Comparison of ENCODE assay signal across 9 mouse cellular contexts in genomic region chr9:50727171-50727924, GRCm38 (mm10). TPM values are rescaled to one million over a fixed set of nuclear protein-coding genes. Genes with fewer than 3 reads are reported as not detected.
DNase-seq lines count a peak whose midpoint lies in the region; ATAC-seq and TF ChIP-seq lines count a peak whose summit lies in the region.
"Had no signal": no experiment of that assay in that cellular context is flagged by ENCODE, and none has a peak within 500 bp of the region (broad histone marks: within the 10 kb centered on the region; RNA-seq: fewer than 3 reads in every experiment).

No protein-coding gene starts in this region.

- H3K27ac ChIP-seq in ES-E14 (ENCODE audit: insufficient read depth, low read depth, low read length, poor library complexity, severe bottlenecking): peak overlapping the region; percentile 48
- peak overlapping the region; percentile 96 for H3K27ac ChIP-seq in embryonic facial prominence, embryonic 10.5 days (replicated peaks)
- peak overlapping the region; percentile 91 for H3K27ac ChIP-seq in hindbrain, embryonic 13.5 days
- no peak overlapping the region for H3K27ac ChIP-seq in liver, embryonic 14.5 days
- H3K27ac ChIP-seq in small intestine, adult 2 months (ENCODE audit: insufficient read depth, low read depth, low read length): no peak overlapping the region

- no peak for TF ChIP-seq CTCF in liver, embryonic 14.5 days (IDR thresholded peaks at IDR 0.05; ENCODE audit: low read depth)
- no peak for TF ChIP-seq CTCF in small intestine, adult 2 months (IDR thresholded peaks at IDR 0.05; ENCODE audit: extremely low read depth, insufficient read length, insufficient replicate concordance, low read depth, low read length)

- peaks cover 9% of the 10 kb centered on the region; the same call in 1 of the 2 replicates for H3K27me3 ChIP-seq in embryonic facial prominence, embryonic 10.5 days (replicated peaks; ENCODE audit: low read depth, poor library complexity, severe bottlenecking)
- H3K27me3 ChIP-seq in hindbrain, embryonic 13.5 days: no peaks in the 10 kb centered on the region
- peaks cover 10% of the 10 kb centered on the region for H3K27me3 ChIP-seq in liver, embryonic 14.5 days (ENCODE audit: control insufficient read depth, insufficient read depth, low read length)
- H3K27me3 ChIP-seq in small intestine, adult 2 months (ENCODE audit: control insufficient read depth, insufficient read depth, low read length): no peaks in the 10 kb centered on the region

- WGBS in embryonic facial prominence, embryonic 10.5 days: 3% methylated on average over 30 of the region's 30 CpGs
- WGBS in hindbrain, embryonic 13.5 days: 2% methylated on average over 30 of the region's 30 CpGs
- WGBS in liver, embryonic 14.5 days (ENCODE audit: insufficient replicate concordance): 13% methylated on average over 30 of the region's 30 CpGs
- WGBS in small intestine, adult 2 months: 35% methylated on average over 30 of the region's 30 CpGs

- peak; percentile 17 for DNase-seq in gastrocnemius, postnatal 14 days
- DNase-seq in gastrocnemius, adult 8-10 months (ENCODE audit: low spot score in 2 of 2): no peak
- no peak for DNase-seq in ES-E14 (ENCODE audit: low read depth, low spot score)
- DNase-seq in embryonic facial prominence, embryonic 10.5 days (ENCODE audit: low spot score): peak; percentile 68
- no peak for DNase-seq in liver, embryonic 14.5 days (ENCODE audit: low read depth in 3 of 3, low spot score in 3 of 3)
- no peak for DNase-seq in urinary bladder, postnatal 36 days (ENCODE audit: low spot score in 2 of 2)

- TF ChIP-seq POLR2A in small intestine, adult 2 months (IDR thresholded peaks at IDR 0.05; ENCODE audit: low read depth, low read length): no peak

- peak; percentile 19 for ATAC-seq in hindbrain, embryonic 13.5 days (ENCODE audit: low FRiP score)
- no peak for ATAC-seq in liver, embryonic 14.5 days (ENCODE audit: insufficient read depth)

- intact Hi-C loops in gastrocnemius, postnatal 14 days (cut with DNase I; ENCODE audit: low total_unique reads): no loop called here

- peak overlapping the region; percentile 60 to 78 for H3K4me3 ChIP-seq in ES-E14 (ENCODE audit: insufficient read depth in 1 of 2, low read depth in 1 of 2, low read length in 2 of 2, poor library complexity in 1 of 2, severe bottlenecking in 1 of 2)
- H3K4me3 ChIP-seq in embryonic facial prominence, embryonic 10.5 days: peak overlapping the region; percentile 81
- peak overlapping the region; percentile 59 for H3K4me3 ChIP-seq in hindbrain, embryonic 13.5 days
- H3K4me3 ChIP-seq in liver, embryonic 14.5 days (ENCODE audit: insufficient read depth in 1 of 2, low read depth in 2 of 2, low read length in 2 of 2): peak overlapping the region; percentile 31 to 48
- peak overlapping the region; percentile 59 for H3K4me3 ChIP-seq in small intestine, adult 2 months (ENCODE audit: low read depth, low read length)

- no peaks in the 10 kb centered on the region for H3K9me3 ChIP-seq in ES-E14 (ENCODE audit: control insufficient read depth, insufficient read depth, low read depth, low read length)
- no peaks in the 10 kb centered on the region for H3K9me3 ChIP-seq in embryonic facial prominence, embryonic 10.5 days
- no peaks in the 10 kb centered on the region for H3K9me3 ChIP-seq in hindbrain, embryonic 13.5 days
- no peaks in the 10 kb centered on the region for H3K9me3 ChIP-seq in liver, embryonic 14.5 days (ENCODE audit: control insufficient read depth, low read length)

- H3K9ac ChIP-seq in ES-E14 (ENCODE audit: insufficient read depth, low read depth, low read length, poor library complexity, severe bottlenecking): peak overlapping the region; percentile 73
- H3K9ac ChIP-seq in hindbrain, embryonic 13.5 days: peak overlapping the region; percentile 87
- H3K9ac ChIP-seq in liver, embryonic 14.5 days (replicated peaks): no peak overlapping the region

- H3K36me3 ChIP-seq in ES-E14 (ENCODE audit: control insufficient read depth, insufficient read depth, low read length, poor library complexity, severe bottlenecking): no peaks in the 10 kb centered on the region
- H3K36me3 ChIP-seq in embryonic facial prominence, embryonic 10.5 days (replicated peaks): peaks cover 6% of the 10 kb centered on the region
- H3K36me3 ChIP-seq in hindbrain, embryonic 13.5 days: no peaks in the 10 kb centered on the region
- H3K36me3 ChIP-seq in liver, embryonic 14.5 days (replicated peaks; ENCODE audit: control insufficient read depth, insufficient read depth, low read depth): no peaks in the 10 kb centered on the region
- no peaks in the 10 kb centered on the region for H3K36me3 ChIP-seq in small intestine, adult 2 months (ENCODE audit: control insufficient read depth, insufficient read depth, low read length)

- H3K4me1 ChIP-seq in ES-E14 (ENCODE audit: control insufficient read depth in 2 of 2, insufficient read depth in 2 of 2, low read length in 2 of 2, poor library complexity in 1 of 2): peaks cover 0 to 12% of the 10 kb centered on the region in 2 experiments; a peak in 3 of 4 replicates
- H3K4me1 ChIP-seq in embryonic facial prominence, embryonic 10.5 days: peaks cover 66% of the 10 kb centered on the region
- peaks cover 59% of the 10 kb centered on the region for H3K4me1 ChIP-seq in hindbrain, embryonic 13.5 days (replicated peaks)
- H3K4me1 ChIP-seq in liver, embryonic 14.5 days (replicated peaks; ENCODE audit: control insufficient read depth in 2 of 2, insufficient read depth in 2 of 2, low read length in 1 of 2): no peaks in the 10 kb centered on the region
- peaks cover 6% of the 10 kb centered on the region; the same call in 1 of the 2 replicates for H3K4me1 ChIP-seq in small intestine, adult 2 months (ENCODE audit: control insufficient read depth, insufficient read depth, insufficient read length, low read length)

- H3K4me2 ChIP-seq in hindbrain, embryonic 13.5 days: peak overlapping the region; percentile 83
- H3K4me2 ChIP-seq in liver, embryonic 14.5 days (ENCODE audit: low read depth): peak overlapping the region; percentile 62

- in situ Hi-C loops in ES-E14 (cut with MboI; ENCODE audit: low sequenced_read_pairs in 2 of 2, unreplicated experiment in 2 of 2): no loop called here

- no peak for TF ChIP-seq EP300 in liver, embryonic 14.5 days (IDR thresholded peaks at IDR 0.05; ENCODE audit: low read depth)

TF ChIP-seq in ES-E14, 5 proteins besides CTCF, POLR2A, EP300 and RAD21 (continues in another document):
- TF ChIP-seq HCFC1 (IDR thresholded peaks at IDR 0.05; ENCODE audit: borderline replicate concordance, insufficient read depth, low read length) (no peak), CHD2 (IDR thresholded peaks at IDR 0.05; ENCODE audit: low read depth, low read length) (no peak), ZC3H11A (IDR thresholded peaks at IDR 0.05; ENCODE audit: borderline replicate concordance, low read depth, low read length) (no peak), MAFK (IDR thresholded peaks at IDR 0.05; ENCODE audit: insufficient read depth, low read depth, low read length) (no peak)

RNA-seq across cellular contexts. Expression of gene Dixdc1, which starts 12.0 kb away (rescaled TPM):
- total RNA-seq in gastrocnemius, postnatal 14 days (2021): 1 to 10 TPM; 3.7 to 4.2 TPM
- 1 to 10 TPM; 2.0 to 2.5 (median 2.1) TPM for total RNA-seq in gastrocnemius, adult 8-10 months (2022)
- 4.1 and 6.4 TPM in 2 replicates for total RNA-seq in ES-E14 (2012; rRNA removed)
- 31.6 and 32.6 TPM in 2 replicates for polyA plus RNA-seq in embryonic facial prominence, embryonic 10.5 days (2016; fragmentation: Nextera tagmentation; extraction: Ambion mirVana)
- 35.0 and 36.4 TPM in 2 replicates for polyA plus RNA-seq in hindbrain, embryonic 13.5 days (2015; fragmentation: Nextera tagmentation; extraction: Ambion mirVana)
- polyA plus RNA-seq in liver, embryonic 14.5 days (2012; rRNA removed): 0.56 and 0.57 TPM in 2 replicates
- polyA plus RNA-seq in liver, embryonic 14.5 days (2014; fragmentation: Nextera tagmentation; extraction: Ambion mirVana): 0.84 and 1.2 TPM in 2 replicates
- polyA plus RNA-seq in small intestine, adult 2 months (2012; rRNA removed): 0.57 and 0.75 TPM in 2 replicates
- total RNA-seq: MEL had no signal

RNA-seq across cellular contexts. Expression of gene 2310030G06Rik, which starts 19.0 kb away (rescaled TPM):
- total RNA-seq in gastrocnemius, postnatal 14 days (2021): 1 to 10 TPM; 1.7 to 2.5 TPM
- total RNA-seq in gastrocnemius, adult 8-10 months (2022): 1 to 10 TPM; 2.9 to 5.9 (median 4.8) TPM
- total RNA-seq in ES-E14 (2012; rRNA removed): 2.2 and 2.3 TPM in 2 replicates
- 3.8 and 4.1 TPM in 2 replicates for polyA plus RNA-seq in embryonic facial prominence, embryonic 10.5 days (2016; fragmentation: Nextera tagmentation; extraction: Ambion mirVana)
- 1.1 and 1.9 TPM in 2 replicates for polyA plus RNA-seq in hindbrain, embryonic 13.5 days (2015; fragmentation: Nextera tagmentation; extraction: Ambion mirVana)
- 1.8 and 2.2 TPM in 2 replicates for polyA plus RNA-seq in liver, embryonic 14.5 days (2012; rRNA removed)
- polyA plus RNA-seq in liver, embryonic 14.5 days (2014; fragmentation: Nextera tagmentation; extraction: Ambion mirVana): 2.1 and 2.3 TPM in 2 replicates
- polyA plus RNA-seq in small intestine, adult 2 months (2012; rRNA removed): 7.6 and 15.0 TPM in 2 replicates
- total RNA-seq: MEL had no signal

RNA-seq across cellular contexts. Expression of gene Cryab, which starts 23.8 kb away (rescaled TPM):
- total RNA-seq in gastrocnemius, postnatal 14 days (2021): 100 to 1,000 TPM; 804 to 989 TPM
- total RNA-seq in gastrocnemius, adult 8-10 months (2022): 1,000 to 10,000 TPM; 1,194 to 1,381 (median 1,261) TPM
- total RNA-seq in ES-E14 (2012; rRNA removed): 18.9 and 57.4 TPM in 2 replicates
- 12.3 and 12.9 TPM in 2 replicates for polyA plus RNA-seq in embryonic facial prominence, embryonic 10.5 days (2016; fragmentation: Nextera tagmentation; extraction: Ambion mirVana)
- 10.7 and 11.3 TPM in 2 replicates for polyA plus RNA-seq in hindbrain, embryonic 13.5 days (2015; fragmentation: Nextera tagmentation; extraction: Ambion mirVana)
- polyA plus RNA-seq in liver, embryonic 14.5 days (2012; rRNA removed): 1.7 and 2.7 TPM in 2 replicates
- polyA plus RNA-seq in liver, embryonic 14.5 days (2014; fragmentation: Nextera tagmentation; extraction: Ambion mirVana): 4.5 and 4.7 TPM in 2 replicates
- polyA plus RNA-seq in small intestine, adult 2 months (2012; rRNA removed): 16.7 and 23.1 TPM in 2 replicates
- total RNA-seq: MEL had no signal

RNA-seq across cellular contexts. Expression of gene Hspb2, which starts 24.8 kb away (rescaled TPM):
- 100 to 1,000 TPM; 130 to 134 TPM for total RNA-seq in gastrocnemius, postnatal 14 days (2021)
- total RNA-seq in gastrocnemius, adult 8-10 months (2022): 100 to 1,000 TPM; 118 to 146 (median 133) TPM
- 9.6 and 10.9 TPM in 2 replicates for total RNA-seq in ES-E14 (2012; rRNA removed)
- polyA plus RNA-seq in embryonic facial prominence, embryonic 10.5 days (2016; fragmentation: Nextera tagmentation; extraction: Ambion mirVana): 2.8 and 3.7 TPM in 2 replicates
- 1.3 and 1.7 TPM in 2 replicates for polyA plus RNA-seq in hindbrain, embryonic 13.5 days (2015; fragmentation: Nextera tagmentation; extraction: Ambion mirVana)
- 0.20 and 0.35 TPM in 2 replicates for polyA plus RNA-seq in liver, embryonic 14.5 days (2012; rRNA removed)
- not detected in 2 replicates for polyA plus RNA-seq in liver, embryonic 14.5 days (2014; fragmentation: Nextera tagmentation; extraction: Ambion mirVana)
- polyA plus RNA-seq in small intestine, adult 2 months (2012; rRNA removed): 3.5 and 7.6 TPM in 2 replicates
- total RNA-seq: MEL had no signal

RNA-seq across cellular contexts. Expression of gene Fdxacb1, which starts 40.7 kb away (rescaled TPM):
- 1 to 10 TPM; 3.4 to 4.4 TPM for total RNA-seq in gastrocnemius, postnatal 14 days (2021)
- 1 to 10 TPM; 2.7 to 6.1 (median 3.4) TPM for total RNA-seq in gastrocnemius, adult 8-10 months (2022)
- total RNA-seq in ES-E14 (2012; rRNA removed): 5.8 and 7.6 TPM in 2 replicates
- 13.2 and 13.4 TPM in 2 replicates for polyA plus RNA-seq in embryonic facial prominence, embryonic 10.5 days (2016; fragmentation: Nextera tagmentation; extraction: Ambion mirVana)
- 11.5 and 12.3 TPM in 2 replicates for polyA plus RNA-seq in hindbrain, embryonic 13.5 days (2015; fragmentation: Nextera tagmentation; extraction: Ambion mirVana)
- 4.0 and 5.2 TPM in 2 replicates for polyA plus RNA-seq in liver, embryonic 14.5 days (2012; rRNA removed)
- polyA plus RNA-seq in liver, embryonic 14.5 days (2014; fragmentation: Nextera tagmentation; extraction: Ambion mirVana): 9.4 and 12.8 TPM in 2 replicates
- polyA plus RNA-seq in small intestine, adult 2 months (2012; rRNA removed): 2.4 and 2.6 TPM in 2 replicates

Comparison
In these comparisons a context has a peak if more than half of its experiments do, and no peak if none do; other contexts are left out.
1. DNase-seq: peak in gastrocnemius, postnatal 14 days (single experiment) and embryonic facial prominence, embryonic 10.5 days (single experiment); none in gastrocnemius, adult 8-10 months (0 of 2), ES-E14 (single experiment), liver, embryonic 14.5 days (0 of 3) and urinary bladder, postnatal 36 days (0 of 2).
2. H3K27ac ChIP-seq: peak in ES-E14 (single experiment), embryonic facial prominence, embryonic 10.5 days (single experiment) and hindbrain, embryonic 13.5 days (single experiment); none in liver, embryonic 14.5 days (single experiment) and small intestine, adult 2 months (single experiment).
3. RNA of gene Dixdc1, which starts 12.0 kb away (polyA plus RNA-seq): 35.0 to 36.4 TPM in hindbrain, embryonic 13.5 days and 31.6 to 32.6 TPM in embryonic facial prominence, embryonic 10.5 days; 0.56 to 1.2 TPM in liver, embryonic 14.5 days and 0.57 to 0.75 TPM in small intestine, adult 2 months; every median in the first group is over 10 times any median in the second.
4. Peak in every context shown above with its lines, with median percentiles within 50 percentile points of each other: H3K4me3 ChIP-seq.